Comparison of ENCODE assay signal across 30 mouse cellular contexts in genomic region chr9:124101723-124102122, GRCm38 (mm10). TPM values are rescaled to one million over a fixed set of nuclear protein-coding genes. Genes with fewer than 3 reads are reported as not detected.
DNase-seq lines count a peak whose midpoint lies in the region; ATAC-seq lines count a peak whose summit lies in the region.
"Had no signal": no experiment of that assay in that cellular context is flagged by ENCODE, and none has a peak within 500 bp of the region (broad histone marks: within the 10 kb centered on the region; RNA-seq: fewer than 3 reads in every experiment).

TSS of gene Ccr2 (plus strand) at chr9:124101950.

- H3K4me3 ChIP-seq in macrophage (ENCODE audit: inconsistent target): peak within 1 kb of the TSS; percentile 0; the same call in 1 of the 2 replicates
- no peak within 1 kb of the TSS for H3K4me3 ChIP-seq in midbrain, embryonic 15.5 days
- H3K4me3 ChIP-seq: embryonic facial prominence, embryonic 12.5 days; erythroblast, embryonic 14.5 days; heart, embryonic 13.5 days; hindbrain, embryonic 13.5 days; intestine, embryonic 15.5 days; midbrain, embryonic 13.5 days; neural tube, embryonic 12.5 days; stomach, embryonic 15.5 days had no signal

- H3K4me1 ChIP-seq in midbrain, embryonic 15.5 days: no peaks in the 10 kb centered on the region
- H3K4me1 ChIP-seq: embryonic facial prominence, embryonic 12.5 days; heart, embryonic 13.5 days; hindbrain, embryonic 13.5 days; intestine, embryonic 15.5 days; midbrain, embryonic 13.5 days; neural tube, embryonic 12.5 days; stomach, embryonic 15.5 days had no signal

- H3K9ac ChIP-seq in midbrain, embryonic 15.5 days: no peak within 1 kb of the TSS
- H3K9ac ChIP-seq: embryonic facial prominence, embryonic 12.5 days; heart, embryonic 13.5 days; hindbrain, embryonic 13.5 days; intestine, embryonic 15.5 days; midbrain, embryonic 13.5 days; neural tube, embryonic 12.5 days; stomach, embryonic 15.5 days had no signal

- no peaks in the 10 kb centered on the region for H3K9me3 ChIP-seq in midbrain, embryonic 15.5 days
- H3K9me3 ChIP-seq: embryonic facial prominence, embryonic 12.5 days; G1E; heart, embryonic 13.5 days; hindbrain, embryonic 13.5 days; intestine, embryonic 15.5 days; megakaryocyte, embryonic 14.5 days; midbrain, embryonic 13.5 days; neural tube, embryonic 12.5 days; stomach, embryonic 15.5 days had no signal

- H3K27ac ChIP-seq in macrophage: peak within 1 kb of the TSS; percentile 46
- H3K27ac ChIP-seq in midbrain, embryonic 15.5 days: no peak within 1 kb of the TSS
- H3K27ac ChIP-seq: embryonic facial prominence, embryonic 12.5 days; heart, embryonic 13.5 days; hindbrain, embryonic 13.5 days; intestine, embryonic 15.5 days; midbrain, embryonic 13.5 days; neural tube, embryonic 12.5 days; stomach, embryonic 15.5 days had no signal

- H3K36me3 ChIP-seq in macrophage (ENCODE audit: inconsistent target): no peaks in the 10 kb centered on the region
- H3K36me3 ChIP-seq in midbrain, embryonic 15.5 days (replicated peaks): no peaks in the 10 kb centered on the region
- H3K36me3 ChIP-seq: embryonic facial prominence, embryonic 12.5 days; G1E; heart, embryonic 13.5 days; hindbrain, embryonic 13.5 days; intestine, embryonic 15.5 days; midbrain, embryonic 13.5 days; neural tube, embryonic 12.5 days; stomach, embryonic 15.5 days had no signal

- H3K4me2 ChIP-seq in midbrain, embryonic 15.5 days: no peak within 1 kb of the TSS
- H3K4me2 ChIP-seq: embryonic facial prominence, embryonic 12.5 days; heart, embryonic 13.5 days; hindbrain, embryonic 13.5 days; intestine, embryonic 15.5 days; midbrain, embryonic 13.5 days; neural tube, embryonic 12.5 days; stomach, embryonic 15.5 days had no signal

- no peaks in the 10 kb centered on the region for H3K27me3 ChIP-seq in midbrain, embryonic 15.5 days (replicated peaks)
- H3K27me3 ChIP-seq: CH12.LX; embryonic facial prominence, embryonic 12.5 days; heart, embryonic 13.5 days; hindbrain, embryonic 13.5 days; intestine, embryonic 15.5 days; megakaryocyte, embryonic 14.5 days; midbrain, embryonic 13.5 days; neural tube, embryonic 12.5 days; stomach, embryonic 15.5 days had no signal

- no peak for DNase-seq in urinary bladder, adult 2 months (ENCODE audit: low spot score)
- no peak for DNase-seq in urinary bladder, postnatal 36 days (ENCODE audit: low spot score in 2 of 2)
- no peak for DNase-seq in layer of hippocampus, adult 9-10 months (ENCODE audit: low spot score)
- no peak for DNase-seq in yolk sac, embryonic 10.5 days (ENCODE audit: low spot score)
- DNase-seq: adrenal gland, adult 8-10 months; cerebellum, adult 9-10 months; heart, adult 18-20 months; heart, postnatal 14 days; kidney, adult 8-10 months; kidney, postnatal 10 days; layer of hippocampus, postnatal 36 days; lung, postnatal 10 days; retina, postnatal 1 day; thymus, adult 18-20 months; thymus, postnatal 36 days had no signal

- peaks cover 23% of the 10 kb centered on the region for H3K79me2 ChIP-seq in macrophage (ENCODE audit: inconsistent target)

- no peak for ATAC-seq in erythroblast, adult 5-6 weeks (replicated peaks; ENCODE audit: low FRiP score, poor library complexity, severe bottlenecking)
- ATAC-seq in midbrain, embryonic 15.5 days (replicated peaks): no peak
- ATAC-seq: forebrain, embryonic 14.5 days; intestine, embryonic 15.5 days; midbrain, embryonic 13.5 days had no signal

- 67% methylated on average over 4 of the region's 4 CpGs for WGBS in macrophage (ENCODE audit: missing documents)
- 88% methylated on average over 4 of the region's 4 CpGs for WGBS in midbrain, embryonic 15.5 days

RNA-seq across cellular contexts. Expression of gene Ccr2, which starts in this region (rescaled TPM):
- 10.9 and 11.1 TPM in 2 replicates for polyA plus RNA-seq in urinary bladder, adult 2 months (2012; rRNA removed)
- 71.1 and 79.2 TPM in 2 replicates for total RNA-seq in erythroblast, adult 5-6 weeks (2015; ENCODE audit: low replicate concordance)
- total RNA-seq in erythroblast, adult 5-6 weeks (2017; ENCODE audit: low replicate concordance): 65.7 and 81.8 TPM in 2 replicates
- total RNA-seq in macrophage (2018; cell fraction: chromatin; rRNA removed): 1 to 10 TPM in 22 of 26 experiments, under 1 TPM in 4; 0.13 to 3.2 (median 1.6) TPM
- 10 to 100 TPM in 7 of 26 experiments, 1 to 10 TPM in 19; 3.3 to 16.4 (median 8.1) TPM for total RNA-seq in macrophage (2018; cell fraction: cytosol; rRNA removed)
- 10 to 100 TPM in 16 of 26 experiments, 1 to 10 TPM in 10; 3.2 to 27.2 (median 11.5) TPM for total RNA-seq in macrophage (2018; cell fraction: nucleus; rRNA removed)
- polyA plus RNA-seq in macrophage (2018): 12.0 to 16.3 TPM (median 12.9 TPM) in 3 replicates
- polyA plus RNA-seq in midbrain, embryonic 15.5 days (2015; fragmentation: Nextera tagmentation; extraction: Ambion mirVana): 0.26 and 0.32 TPM in 2 replicates
- total RNA-seq: CH12.LX had no signal
- polyA plus RNA-seq: erythroblast, embryonic 14.5 days; G1E had no signal
